Mouse (Mus musculus) C2C12 (cell line): ENCODE data around the gene Paqr9.

Experiments used
- CTCF ChIP-seq: IDR thresholded peaks from one replicate; pipeline ENCODE4 v1.5.1; 2011; ENCODE audit not compliant: control insufficient read depth, insufficient read depth, insufficient read length
- USF1 ChIP-seq: IDR thresholded peaks from one replicate; pipeline ENCODE4 v1.6.1; 2011; ENCODE audit warnings: low read depth, mild to moderate bottlenecking, control low read depth, moderate library complexity

DNA sequence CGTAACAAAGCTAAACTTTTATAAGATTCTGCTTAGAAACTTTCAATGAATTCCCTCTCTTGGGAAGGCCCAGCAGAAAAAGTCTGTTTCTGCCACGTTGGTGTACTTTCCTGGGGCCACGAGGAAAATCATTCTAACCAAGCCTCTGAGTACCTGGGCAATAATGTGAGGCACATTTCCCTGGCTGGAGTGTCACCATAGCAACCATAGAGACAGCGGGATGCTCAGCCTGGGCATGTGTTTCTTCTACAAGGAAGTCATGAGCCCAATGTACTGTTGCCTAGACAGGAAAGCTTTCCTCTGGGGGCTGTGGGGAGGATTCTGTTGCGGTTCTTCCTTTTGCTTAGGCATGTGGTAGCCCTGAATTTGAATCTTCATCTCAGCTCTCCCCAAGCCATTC lies 7.5 kb downstream of the Paqr9 start:
- no peak for TF ChIP-seq CTCF
- no peak for TF ChIP-seq USF1
